Mouse (Mus musculus) heart, embryonic 10.5 days (tissue): ENCODE results near the gene Igsf3. TPM values are rescaled to one million over a fixed set of nuclear protein-coding genes. Genes with fewer than 3 reads are reported as not detected.

ENCODE experiments used
- DNase-seq: peaks from one replicate; pipeline ENCODE4 v3.0.0-alpha.2; 2017; ENCODE audit warnings: low spot score
- H3K27ac ChIP-seq: fragments of 300-500 bp; sonication (generic); 2 replicates; pipeline ENCODE4 v1.5.1; 2016; ENCODE audit warnings: mild to moderate bottlenecking
- H3K27me3 ChIP-seq: fragments of 300-500 bp; sonication (generic); 2 replicates; pipeline ENCODE4 v1.6.1; 2016; ENCODE audit warnings: mild to moderate bottlenecking; ENCODE audit not compliant: poor library complexity, insufficient read depth, severe bottlenecking
- H3K36me3 ChIP-seq: fragments of 300-500 bp; sonication (generic); 2 replicates; pipeline ENCODE4 v1.6.1; 2016; ENCODE audit warnings: mild to moderate bottlenecking, moderate library complexity
- H3K4me1 ChIP-seq: fragments of 300-500 bp; sonication (generic); 2 replicates; pipeline ENCODE4 v1.6.1; 2016; ENCODE audit warnings: mild to moderate bottlenecking
- H3K4me3 ChIP-seq: fragments of 300-500 bp; sonication (generic); 2 replicates; pipeline ENCODE4 v1.5.1; 2016; ENCODE audit warnings: mild to moderate bottlenecking, moderate library complexity
- H3K9me3 ChIP-seq: fragments of 300-500 bp; sonication (generic); 2 replicates; pipeline ENCODE4 v1.6.1; 2016; ENCODE audit warnings: mild to moderate bottlenecking, moderate library complexity
- WGBS: fragments of 180-500 bp; shearing (Covaris S2); methylation state at CpG from one replicate; pipeline ENCODE4 v1.1.7; 2016; 5-methylcytosine and 5-hydroxymethylcytosine counted together
- polyA plus RNA-seq: library from polyadenylated mRNA; unstranded; fragments of >200 nt; fragmentation: Nextera tagmentation; extraction: Ambion mirVana; gene quantifications from 2 replicates; pipeline ENCODE4 v1.2.1, GENCODE M21; 2016

Gene Igsf3
- polyA plus RNA-seq, 1 experiment from 2014 or later, result 45.9 TPM

GRCm38 (mm10) chr3:101397422-101397821 lies 20.5 kb downstream of the Igsf3 start:
- no peak overlapping the region for H3K4me3 ChIP-seq
- peak overlapping the region; percentile 75 for H3K27ac ChIP-seq
- no peaks in the 10 kb centered on the region for H3K27me3 ChIP-seq
- 0 out of 2 replicates have a peak, but pooled peaks cover 3% of the 10 kb centered on the region for H3K36me3 ChIP-seq
- H3K4me1 ChIP-seq, result peaks cover 98% of the 10 kb centered on the region
- DNase-seq, result no peak
- no peaks in the 10 kb centered on the region for H3K9me3 ChIP-seq
- WGBS, result 72% methylated on average over 4 of the region's 4 CpGs

DNA sequence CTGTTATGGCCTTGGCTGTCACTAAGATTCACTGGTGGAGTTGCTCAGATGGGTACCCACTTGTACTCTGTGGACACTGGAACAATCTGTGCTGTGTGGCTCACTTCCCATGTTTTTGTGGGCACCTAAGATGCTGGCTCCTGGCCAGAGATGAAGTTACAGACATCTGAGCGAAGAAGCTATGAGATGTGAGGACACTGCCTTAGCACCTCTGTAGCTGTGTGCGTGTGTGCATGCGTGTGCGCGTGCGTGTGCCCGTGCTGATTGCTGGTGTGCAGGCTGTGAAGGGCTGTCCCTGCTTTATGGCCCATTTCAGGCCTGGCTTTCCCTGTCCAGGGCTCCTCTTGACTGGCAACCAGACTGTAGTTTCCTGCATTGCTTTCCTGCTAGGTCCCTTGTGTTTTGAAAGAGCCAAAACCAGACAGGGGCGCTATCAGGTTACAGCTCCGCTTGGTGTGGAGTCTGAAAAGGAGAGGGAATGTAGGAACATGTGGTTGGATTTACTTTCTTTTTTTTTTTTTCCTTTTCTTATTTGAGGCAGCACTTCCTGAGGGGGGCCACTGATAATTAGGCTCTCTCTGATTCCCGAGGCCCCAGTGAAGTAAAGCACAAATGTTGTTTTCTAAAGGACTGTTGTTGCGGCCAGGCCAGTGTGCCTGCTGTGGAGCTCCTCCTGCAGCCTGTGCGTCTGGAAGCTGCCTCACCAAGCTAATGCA lies 21.3 kb downstream of the Igsf3 start:
- H3K36me3 ChIP-seq, result 0 out of 2 replicates have a peak, but pooled peaks cover 1% of the 10 kb centered on the region
- no peaks in the 10 kb centered on the region for H3K27me3 ChIP-seq
- DNase-seq, result no peak
- H3K4me1 ChIP-seq, result peaks cover 98% of the 10 kb centered on the region
- peak overlapping the region; percentile 75 for H3K27ac ChIP-seq
- no peaks in the 10 kb centered on the region for H3K9me3 ChIP-seq
- H3K4me3 ChIP-seq, result no peak overlapping the region
- WGBS, result 38% methylated on average over 12 of the region's 12 CpGs

DNA sequence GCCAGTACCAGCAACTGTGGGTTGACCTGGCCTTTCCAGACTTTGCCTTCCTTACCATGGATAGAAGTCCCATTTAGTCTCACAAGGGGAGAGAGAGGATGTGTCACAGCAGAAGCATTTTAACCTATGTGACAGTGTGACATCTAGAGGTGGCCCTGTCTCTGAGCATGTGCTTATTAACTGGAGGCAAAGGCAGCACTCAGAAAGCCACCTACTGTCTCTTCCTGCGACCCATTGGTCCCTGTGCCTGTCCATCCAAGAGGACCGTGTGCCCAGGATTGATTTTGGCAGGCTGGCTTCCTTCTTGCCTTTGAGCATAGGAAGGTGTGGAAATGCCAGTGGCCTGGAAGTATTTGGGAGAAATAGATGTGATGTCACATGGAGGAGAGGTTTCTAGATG lies 22.0 kb downstream of the Igsf3 start:
- WGBS, result 56% methylated on average over 2 of the region's 2 CpGs
- Histone ChIP-seq H3K4me1 (peaks cover 98% of the 10 kb centered on the region), H3K36me3 (no peaks in the 10 kb centered on the region), H3K9me3 (no peaks in the 10 kb centered on the region), H3K27ac (peak overlapping the region; percentile 75), H3K4me3 (no peak overlapping the region), H3K27me3 (no peaks in the 10 kb centered on the region)
- no peak for DNase-seq

DNA sequence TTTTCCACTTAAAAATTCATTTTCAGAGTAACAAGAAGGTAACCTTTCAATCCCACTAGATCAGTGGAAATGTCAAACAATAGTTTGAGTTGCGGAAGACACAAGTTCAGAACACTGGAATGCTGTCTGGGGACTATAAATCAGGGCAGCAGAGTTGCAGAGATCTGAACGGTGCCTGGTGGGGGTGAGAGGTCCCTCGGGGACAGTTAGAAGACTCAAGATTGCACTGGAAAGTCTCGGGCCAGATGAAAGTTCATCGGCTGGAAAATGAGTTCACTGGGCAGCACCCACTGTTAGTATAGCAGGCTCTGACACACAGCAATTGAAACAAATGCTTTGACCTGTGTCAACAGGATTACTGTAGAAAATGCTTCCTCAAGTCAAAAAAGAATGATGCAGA lies 24.6 kb downstream of the Igsf3 start:
- Histone ChIP-seq H3K36me3 (no peaks in the 10 kb centered on the region), H3K4me1 (peaks cover 98% of the 10 kb centered on the region), H3K9me3 (no peaks in the 10 kb centered on the region), H3K4me3 (no peak overlapping the region), H3K27me3 (no peaks in the 10 kb centered on the region), H3K27ac (0 out of 2 replicates have a peak overlapping the region, but pooled peaks have one; percentile 39)
- WGBS, result 35% methylated on average over 5 of the region's 5 CpGs
- no peak for DNase-seq

- Histone ChIP-seq H3K36me3 (no peaks in the 10 kb centered on the region), H3K9me3 (no peaks in the 10 kb centered on the region), H3K27ac (0 out of 2 replicates have a peak overlapping the region, but pooled peaks have one; percentile 37), H3K4me1 (peaks cover 95% of the 10 kb centered on the region), H3K4me3 (no peak overlapping the region), H3K27me3 (no peaks in the 10 kb centered on the region)
- DNase-seq, result no peak
- WGBS, result 61% methylated on average over 13 of the region's 13 CpGs
Observed at GRCm38 (mm10) chr3:101404620-101405415, 27.9 kb downstream of the Igsf3 start.

GRCm38 (mm10) chr3:101405495-101405894 lies 28.6 kb downstream of the Igsf3 start:
- peaks cover 96% of the 10 kb centered on the region for H3K4me1 ChIP-seq
- DNase-seq, result no peak
- H3K9me3 ChIP-seq, result no peaks in the 10 kb centered on the region
- no peaks in the 10 kb centered on the region for H3K27me3 ChIP-seq
- 0 out of 2 replicates have a peak overlapping the region, but pooled peaks have one; percentile 37 for H3K27ac ChIP-seq
- no peak overlapping the region for H3K4me3 ChIP-seq
- 47% methylated on average over 10 of the region's 10 CpGs for WGBS
- no peaks in the 10 kb centered on the region for H3K36me3 ChIP-seq

- Histone ChIP-seq H3K27me3 (no peaks in the 10 kb centered on the region), H3K4me3 (no peak overlapping the region), H3K36me3 (no peaks in the 10 kb centered on the region), H3K9me3 (no peaks in the 10 kb centered on the region), H3K4me1 (peaks cover 97% of the 10 kb centered on the region), H3K27ac (peak overlapping the region; percentile 60)
- no peak for DNase-seq
- WGBS, result 34% methylated on average over 3 of the region's 3 CpGs
Observed at GRCm38 (mm10) chr3:101406097-101406496, 29.2 kb downstream of the Igsf3 start.

DNA sequence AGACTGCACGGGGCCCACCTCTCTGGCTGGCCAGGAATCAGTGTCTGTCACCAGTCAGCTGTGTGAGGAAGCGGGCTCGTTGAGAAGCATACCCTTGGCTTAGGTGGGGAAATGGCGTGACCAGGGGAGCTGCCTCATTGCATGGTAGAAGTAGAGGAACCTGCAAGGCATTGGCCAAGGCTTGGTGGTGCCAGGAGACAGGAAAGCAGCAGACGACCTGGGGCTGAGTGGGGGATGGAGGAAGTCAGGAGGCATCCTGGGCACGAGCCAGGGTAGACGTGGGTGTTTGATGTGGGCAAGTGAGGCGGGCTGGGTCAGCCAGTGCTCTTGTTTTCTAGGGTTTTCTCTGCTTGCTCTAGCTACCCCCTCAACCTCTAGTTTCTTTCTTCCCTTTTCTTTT lies 30.7 kb downstream of the Igsf3 start:
- Histone ChIP-seq H3K4me3 (no peak overlapping the region), H3K9me3 (no peaks in the 10 kb centered on the region), H3K27ac (peak overlapping the region; percentile 70), H3K27me3 (no peaks in the 10 kb centered on the region), H3K4me1 (peaks cover 96% of the 10 kb centered on the region), H3K36me3 (no peaks in the 10 kb centered on the region)
- 63% methylated on average over 8 of the region's 8 CpGs for WGBS
- no peak for DNase-seq

GRCm38 (mm10) chr3:101408953-101409750 lies 32.3 kb downstream of the Igsf3 start:
- Histone ChIP-seq H3K27ac (peak overlapping the region; percentile 75), H3K27me3 (no peaks in the 10 kb centered on the region), H3K4me3 (peak overlapping the region; percentile 33), H3K9me3 (no peaks in the 10 kb centered on the region), H3K36me3 (no peaks in the 10 kb centered on the region), H3K4me1 (peaks cover 94% of the 10 kb centered on the region)
- 39% methylated on average over 20 of the region's 20 CpGs for WGBS
- no peak for DNase-seq

- Histone ChIP-seq H3K27ac (peak overlapping the region; percentile 73; the same call in 1 of the 2 replicates), H3K9me3 (no peaks in the 10 kb centered on the region), H3K4me3 (no peak overlapping the region), H3K4me1 (peaks cover 94% of the 10 kb centered on the region), H3K27me3 (no peaks in the 10 kb centered on the region), H3K36me3 (no peaks in the 10 kb centered on the region)
- 46% methylated on average over 2 of the region's 2 CpGs for WGBS
- no peak for DNase-seq
Observed at GRCm38 (mm10) chr3:101410202-101410601, 33.3 kb downstream of the Igsf3 start.

- no peaks in the 10 kb centered on the region for H3K9me3 ChIP-seq
- H3K4me1 ChIP-seq, result peaks cover 94% of the 10 kb centered on the region
- no peak for DNase-seq
- H3K27me3 ChIP-seq, result no peaks in the 10 kb centered on the region
- no peaks in the 10 kb centered on the region for H3K36me3 ChIP-seq
- no peak overlapping the region for H3K4me3 ChIP-seq
- WGBS, result 28% methylated on average over 3 of the region's 3 CpGs
- peak overlapping the region; percentile 73; the same call in 1 of the 2 replicates for H3K27ac ChIP-seq
Observed at GRCm38 (mm10) chr3:101410745-101411144, 33.9 kb downstream of the Igsf3 start.

- Histone ChIP-seq H3K36me3 (no peaks in the 10 kb centered on the region), H3K4me1 (peaks cover 94% of the 10 kb centered on the region), H3K27me3 (no peaks in the 10 kb centered on the region), H3K4me3 (no peak overlapping the region), H3K27ac (peak overlapping the region; percentile 73), H3K9me3 (no peaks in the 10 kb centered on the region)
- no peak for DNase-seq
- 68% methylated on average over 3 of the region's 3 CpGs for WGBS
Observed at GRCm38 (mm10) chr3:101411626-101412025, 34.7 kb downstream of the Igsf3 start.
